Mouse (Mus musculus): ENCODE measurements around the gene Gm21958. TPM values are rescaled to one million over a fixed set of nuclear protein-coding genes. Genes with fewer than 3 reads are reported as not detected.

Gene Gm21958
- not detected for polyA plus RNA-seq (2014; fragmentation: Illumina TruSeq; extraction: RNeasy Lipid Tissue Mini Kit (QIAGEN cat#74804))

GRCm38 (mm10) chr3:54714253-54714652 lies at the start of gene Gm21958:
Gm21958 (minus strand) TSS chr3:54714353.

GRCm38 (mm10) chr3:54755145-54756041 lies 41.2 kb upstream of the Gm21958 start, which contains the start of gene Smad9:
Smad9 (plus strand) TSS chr3:54755582.

GRCm38 (mm10) chr3:54735247-54736046 lies 21.3 kb upstream of the Gm21958 start, which contains the start of the genes Exosc8 and Alg5:
Exosc8 (minus strand) TSS chr3:54735393.
Alg5 (plus strand) TSS chr3:54735539.

GRCm38 (mm10) chr3:54692202-54693055 lies 21.7 kb downstream of the Gm21958 start, which contains the start of gene Supt20:
Supt20 (plus strand) TSS chr3:54692807.

Other genes starting within 250 kb of the Gm21958 start
- gene Supt20, start 21.5 kb downstream of the Gm21958 start, polyA plus RNA-seq (2014; fragmentation: Illumina TruSeq; extraction: RNeasy Lipid Tissue Mini Kit (QIAGEN cat#74804)): 110 TPM
- 41.7 TPM for gene Exosc8, start 21.0 kb upstream of the Gm21958 start, polyA plus RNA-seq (2014; fragmentation: Illumina TruSeq; extraction: RNeasy Lipid Tissue Mini Kit (QIAGEN cat#74804))
- gene Alg5, start 21.2 kb upstream of the Gm21958 start, polyA plus RNA-seq (2014; fragmentation: Illumina TruSeq; extraction: RNeasy Lipid Tissue Mini Kit (QIAGEN cat#74804)): 29.9 TPM
- 14.6 TPM for gene Smad9, start 41.2 kb upstream of the Gm21958 start, polyA plus RNA-seq (2014; fragmentation: Illumina TruSeq; extraction: RNeasy Lipid Tissue Mini Kit (QIAGEN cat#74804))
- gene Rfxap, start 93.4 kb upstream of the Gm21958 start, polyA plus RNA-seq (2014; fragmentation: Illumina TruSeq; extraction: RNeasy Lipid Tissue Mini Kit (QIAGEN cat#74804)): 20.3 TPM
- gene Sertm1, start 201.5 kb upstream of the Gm21958 start, polyA plus RNA-seq (2014; fragmentation: Illumina TruSeq; extraction: RNeasy Lipid Tissue Mini Kit (QIAGEN cat#74804)): not detected